Mouse (Mus musculus) liver, adult 2 months (tissue): Measurements from ENCODE around the gene Szt2.

Source experiments
- CTCF ChIP-seq: fragments of 200-500 bp; IDR thresholded peaks from 2 replicates; pipeline ENCODE4 v1.5.1; 2011; ENCODE audit warnings: low read depth, low read length, control low read depth
- POLR2A ChIP-seq: fragments of 200-500 bp; IDR thresholded peaks from 2 replicates; pipeline ENCODE4 v1.6.1; 2011; ENCODE audit warnings: low read length, control low read depth; ENCODE audit not compliant: insufficient read depth; ENCODE audit errors: extremely low read depth

DNA sequence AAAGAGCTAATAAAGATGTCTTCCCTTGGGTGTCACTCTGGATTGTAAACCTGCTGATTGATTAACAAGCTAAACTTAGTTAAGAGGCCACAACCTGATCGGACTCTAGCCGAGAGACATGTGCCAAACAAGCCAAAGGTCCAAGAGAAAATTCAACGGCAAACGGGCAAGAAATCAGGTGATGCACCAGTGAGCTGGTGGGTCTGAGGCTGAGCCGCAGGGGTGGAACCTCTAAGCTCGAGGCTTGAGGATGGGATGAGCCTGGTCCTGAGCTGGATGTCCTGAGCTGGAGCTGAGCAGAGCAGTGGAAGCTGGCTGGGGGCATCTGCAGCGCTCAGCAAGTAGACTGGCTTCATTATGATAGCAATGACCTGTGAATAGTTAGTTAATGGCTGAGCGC lies 51.6 kb downstream of the Szt2 start:
- TF ChIP-seq CTCF (no peak), POLR2A (no peak)
